Mouse (Mus musculus): ENCODE results near the gene Esrra.

The Esrra gene

DNA sequence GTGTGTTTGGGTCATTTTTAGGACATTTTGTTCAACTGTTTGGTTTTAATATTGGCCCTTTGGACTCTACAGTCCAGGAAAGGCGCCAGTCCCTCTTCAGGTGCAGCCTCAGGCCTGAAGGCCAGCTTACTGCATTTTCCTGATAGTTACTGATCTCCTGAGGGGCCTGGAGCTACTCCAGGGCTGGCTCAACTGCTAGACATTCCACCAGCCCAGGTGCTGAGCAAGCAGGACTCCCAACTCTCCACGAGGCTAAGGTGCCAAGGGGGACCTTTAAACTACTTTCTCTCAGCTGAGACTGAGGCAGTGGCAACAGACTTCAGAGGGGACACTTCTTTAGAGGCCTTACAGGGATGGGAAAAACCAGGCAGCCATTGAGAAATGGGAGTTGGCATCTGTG lies 16.8 kb downstream of the Esrra start:
- DNase-seq (ENCODE audit: extremely low read depth, low read depth), result no peak

DNA sequence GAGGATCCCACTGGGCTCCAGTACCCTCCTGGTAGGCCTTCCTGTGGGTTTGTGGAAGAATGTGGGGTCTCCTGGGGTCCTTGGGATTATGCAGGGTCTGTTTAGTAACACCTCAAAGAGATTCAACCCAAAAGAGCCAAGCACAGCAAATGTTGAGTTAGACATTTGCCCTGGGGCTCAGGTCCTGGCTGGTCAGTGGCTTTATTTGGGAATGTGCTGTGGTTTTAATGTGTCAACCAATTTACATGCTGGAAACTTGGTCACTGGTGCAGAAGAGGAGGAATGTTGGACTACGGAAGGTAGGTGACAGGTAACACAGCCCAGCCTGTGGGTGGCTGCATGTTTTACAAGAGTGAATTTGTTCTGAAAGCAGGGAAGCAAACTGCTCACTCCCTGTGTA lies 18.6 kb downstream of the Esrra start:
- no peak for DNase-seq (ENCODE audit: extremely low read depth, low read depth)

GRCm38 (mm10) chr19:6899641-6900040 lies 22.0 kb downstream of the Esrra start:
- DNase-seq (ENCODE audit: extremely low read depth, low read depth), result no peak

DNA sequence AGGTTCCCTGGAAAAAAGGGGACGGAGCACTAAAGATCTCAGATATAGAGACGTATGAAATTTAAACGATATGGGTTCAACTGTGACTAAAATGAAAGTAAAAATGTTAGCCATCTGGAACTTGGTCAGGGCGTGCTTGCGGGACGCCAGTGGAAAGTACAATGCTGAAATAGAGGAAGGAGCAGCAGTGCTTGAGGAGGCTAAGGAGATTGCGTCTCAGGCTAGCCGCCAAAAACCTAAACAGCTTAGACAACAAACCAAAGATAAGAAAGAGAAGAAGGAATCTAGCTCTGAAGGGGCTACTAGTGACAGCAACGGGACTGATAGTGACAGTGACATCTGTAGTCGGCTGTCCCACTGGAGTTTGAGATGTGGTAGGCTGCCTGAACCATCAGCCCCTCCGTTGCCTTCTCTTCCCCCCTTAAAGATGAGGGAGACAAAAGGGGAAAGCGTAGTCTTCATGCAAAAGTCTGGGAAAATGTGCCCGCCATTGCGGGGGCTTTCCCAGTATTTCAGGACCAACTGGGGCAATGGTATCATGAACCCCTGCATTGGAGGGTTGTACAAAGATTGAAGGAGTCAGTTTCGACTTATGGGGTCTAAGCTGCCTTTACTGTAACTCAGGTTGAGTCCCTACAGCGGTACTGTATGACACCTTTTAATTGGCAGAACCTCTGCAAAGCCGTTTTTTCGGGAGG lies 25.9 kb downstream of the Esrra start:
- DNase-seq (ENCODE audit: extremely low read depth, low read depth), result peak; percentile 77

DNA sequence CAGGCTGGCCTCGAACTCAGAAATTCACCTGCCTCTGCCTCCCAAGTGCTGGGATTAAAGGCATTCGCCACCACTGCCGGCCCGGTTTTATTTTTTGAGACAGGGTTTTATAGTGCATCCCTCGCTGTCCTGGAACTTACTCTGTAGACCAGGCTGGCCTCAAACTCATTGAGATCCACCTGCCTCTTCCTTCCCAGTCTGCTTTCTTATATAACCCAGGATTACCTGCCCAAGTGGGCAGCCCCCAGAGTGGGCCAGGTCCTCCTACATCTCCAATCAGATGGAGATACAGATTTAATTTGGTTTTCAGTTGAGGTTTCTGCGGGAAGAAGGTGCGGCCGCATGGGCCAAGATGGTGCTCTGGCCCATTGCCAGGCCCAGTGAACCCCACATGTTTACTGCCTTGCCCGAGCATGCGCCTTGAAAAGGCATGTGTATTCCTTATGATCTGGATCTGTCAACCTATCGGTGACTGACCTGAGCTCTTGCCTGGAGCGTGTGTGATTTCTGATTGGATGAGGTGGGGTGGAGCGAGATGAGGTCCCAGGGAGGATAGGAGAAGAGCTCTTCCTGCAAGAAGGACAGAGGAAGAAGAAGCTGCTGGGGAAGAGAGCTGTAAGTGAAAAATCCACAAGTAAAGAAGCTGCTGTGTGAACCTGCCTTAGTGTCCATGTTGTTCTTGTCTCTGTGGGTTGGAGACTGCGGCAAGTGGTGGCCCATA lies 27.7 kb downstream of the Esrra start:
- DNase-seq (ENCODE audit: extremely low read depth, low read depth), result peak; percentile 97

DNA sequence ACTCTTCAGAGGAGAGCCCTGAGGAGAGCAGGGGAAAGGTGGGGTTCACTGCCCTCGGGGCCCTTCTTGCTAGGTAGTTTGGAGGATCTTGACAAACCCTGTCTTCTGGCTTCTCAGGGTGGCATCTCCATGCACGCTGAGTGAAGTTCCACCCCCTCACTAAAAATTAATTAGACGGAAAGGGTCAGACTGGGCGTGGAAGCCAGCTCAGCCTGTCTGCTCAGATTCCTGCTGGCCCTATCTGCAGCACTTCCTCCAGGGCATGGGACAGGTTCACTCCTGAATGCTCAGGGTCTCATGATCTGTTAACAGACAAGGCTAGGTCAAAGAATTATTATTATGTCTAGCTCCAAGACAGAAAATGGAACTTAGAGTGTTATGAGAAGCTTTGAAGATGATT lies 29.1 kb downstream of the Esrra start:
- no peak for DNase-seq (ENCODE audit: extremely low read depth, low read depth)

GRCm38 (mm10) chr19:6877965-6878364 lies 43.6 kb downstream of the Esrra start:
- DNase-seq (ENCODE audit: extremely low read depth, low read depth), result no peak

DNA sequence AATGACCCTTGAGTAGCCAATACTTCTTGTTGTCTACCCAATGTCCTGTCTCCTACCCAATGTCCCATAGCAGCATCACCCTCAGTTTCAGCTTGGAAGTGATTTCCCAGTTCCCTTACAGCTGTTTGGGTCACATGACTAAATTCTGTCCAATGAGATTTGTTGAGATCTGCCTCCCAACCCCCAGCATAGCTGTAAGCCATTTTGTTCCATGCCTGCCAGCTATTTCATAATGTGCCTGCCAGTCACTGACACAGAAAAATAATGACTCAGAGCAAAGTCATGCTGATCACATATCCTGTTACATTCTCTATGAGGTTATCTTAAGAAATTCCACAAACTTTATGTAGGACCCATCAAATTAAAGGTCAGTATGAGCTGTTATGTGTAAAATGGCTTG lies 44.8 kb downstream of the Esrra start:
- no peak for DNase-seq (ENCODE audit: extremely low read depth, low read depth)

GRCm38 (mm10) chr19:6875834-6876233 lies 45.8 kb downstream of the Esrra start:
- no peak for DNase-seq (ENCODE audit: extremely low read depth, low read depth)

DNA sequence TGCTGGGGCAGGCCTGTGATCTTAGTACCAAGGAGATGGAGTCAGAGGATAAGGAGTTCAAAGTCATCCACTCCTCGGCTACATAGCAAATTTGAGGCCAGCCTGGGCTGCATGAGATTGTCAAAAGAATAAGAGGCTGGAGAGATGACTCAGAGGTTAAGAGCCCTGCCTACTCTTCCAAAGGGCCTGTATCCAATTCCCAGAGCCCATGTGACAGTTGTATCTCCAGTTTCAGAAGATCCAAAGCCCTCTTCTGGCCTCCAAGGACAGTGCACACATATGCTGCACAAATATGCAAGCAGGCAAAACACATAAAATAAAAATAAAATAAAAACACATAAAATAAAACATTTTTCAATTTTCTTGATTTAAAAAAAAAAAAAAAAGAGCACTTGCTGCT lies 47.4 kb downstream of the Esrra start:
- DNase-seq (ENCODE audit: extremely low read depth, low read depth), result no peak

- DNase-seq (ENCODE audit: extremely low read depth, low read depth), result no peak
Measured at GRCm38 (mm10) chr19:6872701-6873100, 48.9 kb downstream of the Esrra start.

DNA sequence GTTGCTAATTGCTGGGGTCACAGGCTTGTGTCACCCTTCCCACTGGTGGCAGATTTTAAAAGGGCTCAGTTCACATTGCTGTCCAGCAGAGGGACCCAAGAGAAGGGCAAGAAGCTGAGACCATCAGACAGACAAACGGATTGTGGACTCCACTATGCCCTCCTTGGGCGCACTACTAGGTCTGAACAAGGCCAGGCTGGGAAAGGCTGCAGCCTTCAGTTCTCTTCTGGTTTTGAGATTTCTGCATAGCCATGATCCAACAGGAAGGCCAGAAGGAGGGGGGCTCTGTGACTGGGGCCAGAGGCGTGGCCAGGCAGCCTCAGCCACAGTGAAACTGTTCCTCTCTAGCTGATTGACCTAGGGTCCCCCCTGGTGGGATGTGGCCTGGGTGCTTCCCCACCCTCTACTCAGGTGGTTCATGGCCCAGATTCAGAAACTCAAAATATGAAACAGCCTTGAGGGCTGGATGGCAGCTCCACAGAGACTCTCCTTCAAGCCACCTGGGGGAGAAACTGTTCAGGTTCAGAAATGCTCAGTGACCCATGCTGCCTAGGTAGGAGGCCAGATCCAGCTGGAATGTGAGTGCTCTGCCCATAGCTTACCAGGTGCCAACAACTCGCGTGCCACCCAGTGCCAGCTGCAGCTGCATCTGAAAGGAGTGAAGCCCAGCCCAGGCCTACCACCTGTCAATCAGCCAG lies 49.9 kb downstream of the Esrra start:
- no peak for DNase-seq (ENCODE audit: extremely low read depth, low read depth)

DNA sequence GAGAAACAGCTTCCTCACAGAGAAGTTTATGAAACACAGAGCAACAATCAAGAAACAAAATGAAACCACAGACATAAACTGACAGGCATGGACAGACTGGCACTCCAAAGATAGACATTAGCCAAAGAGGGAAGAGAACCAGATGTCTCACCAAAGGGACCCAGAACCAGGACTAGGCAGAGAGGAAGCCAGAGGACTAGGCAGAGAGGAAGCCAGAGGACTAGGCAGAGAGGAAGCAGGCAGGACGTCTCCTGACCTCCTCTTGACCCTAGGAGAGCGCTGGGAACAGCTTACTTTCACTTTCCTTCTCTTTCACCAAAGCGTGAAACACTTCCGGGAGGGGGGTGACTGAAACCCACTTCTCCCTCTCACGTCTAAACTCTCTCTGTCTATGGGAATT lies 52.3 kb downstream of the Esrra start:
- peak; percentile 73 for DNase-seq (ENCODE audit: extremely low read depth, low read depth)

DNA sequence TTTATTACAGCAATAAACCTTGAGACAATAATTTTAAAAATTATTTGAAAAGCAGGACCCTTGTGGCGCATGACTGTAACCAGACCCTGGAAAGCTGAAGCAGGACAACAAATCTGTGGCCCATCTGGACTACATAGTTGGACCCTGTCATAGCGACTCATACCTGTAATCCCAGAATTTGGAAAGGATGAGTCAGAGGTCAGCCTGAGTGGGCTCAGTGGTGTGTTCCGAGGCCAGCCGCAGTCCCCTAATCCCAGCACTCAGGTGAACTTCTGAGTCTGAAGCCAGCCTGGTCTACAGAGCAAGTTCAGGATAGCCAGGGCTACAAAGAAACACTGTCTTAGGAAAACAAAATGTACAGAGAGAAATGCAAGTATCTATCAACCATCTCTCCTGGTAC lies 60.2 kb downstream of the Esrra start:
- DNase-seq (ENCODE audit: extremely low read depth, low read depth), result no peak

Measured in MEL-GATA-1-ER (cell line).